Mouse (Mus musculus): ENCODE results near the gene Olfr930. TPM values are rescaled to one million over a fixed set of nuclear protein-coding genes. Genes with fewer than 3 reads are reported as not detected.

Gene Olfr930
- not detected in 2 replicates for polyA plus RNA-seq (2016; fragmentation: Nextera tagmentation; extraction: Ambion mirVana)

DNA sequence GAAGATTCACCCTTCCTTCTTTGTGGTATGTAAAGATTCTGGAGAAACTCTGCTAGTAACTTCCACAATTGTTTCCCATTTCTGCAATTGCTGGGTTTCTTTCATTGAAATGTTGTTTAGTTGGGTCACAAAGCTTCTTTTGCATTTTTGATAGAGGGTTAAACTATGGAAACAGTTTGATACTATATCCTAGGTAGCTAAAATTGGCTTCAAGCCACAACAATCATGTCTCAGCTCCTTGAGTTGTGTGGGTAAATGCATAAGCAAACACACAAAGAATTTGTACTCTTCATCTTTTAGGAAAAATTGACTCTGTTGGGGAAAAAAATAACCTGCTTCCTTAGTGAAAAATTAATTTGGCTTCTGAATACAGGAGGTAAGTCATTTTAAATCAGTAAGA is at the start of gene Olfr930:
Gene Olfr930, plus strand, starts transcription at position 301 of the 400 bp plus-strand sequence.
- no peaks in the 10 kb centered on the region for H3K4me1 ChIP-seq
- no peaks in the 10 kb centered on the region for H3K36me3 ChIP-seq
- no peak within 1 kb of the TSS for H3K4me2 ChIP-seq (replicated peaks)
- no peaks in the 10 kb centered on the region for H3K9me3 ChIP-seq (replicated peaks)
- H3K4me3 ChIP-seq, result no peak within 1 kb of the TSS
- no peak for ATAC-seq (ENCODE audit: low FRiP score)
- H3K27ac ChIP-seq, result no peak within 1 kb of the TSS
- no peak within 1 kb of the TSS for H3K9ac ChIP-seq
- H3K27me3 ChIP-seq, result no peaks in the 10 kb centered on the region

DNA sequence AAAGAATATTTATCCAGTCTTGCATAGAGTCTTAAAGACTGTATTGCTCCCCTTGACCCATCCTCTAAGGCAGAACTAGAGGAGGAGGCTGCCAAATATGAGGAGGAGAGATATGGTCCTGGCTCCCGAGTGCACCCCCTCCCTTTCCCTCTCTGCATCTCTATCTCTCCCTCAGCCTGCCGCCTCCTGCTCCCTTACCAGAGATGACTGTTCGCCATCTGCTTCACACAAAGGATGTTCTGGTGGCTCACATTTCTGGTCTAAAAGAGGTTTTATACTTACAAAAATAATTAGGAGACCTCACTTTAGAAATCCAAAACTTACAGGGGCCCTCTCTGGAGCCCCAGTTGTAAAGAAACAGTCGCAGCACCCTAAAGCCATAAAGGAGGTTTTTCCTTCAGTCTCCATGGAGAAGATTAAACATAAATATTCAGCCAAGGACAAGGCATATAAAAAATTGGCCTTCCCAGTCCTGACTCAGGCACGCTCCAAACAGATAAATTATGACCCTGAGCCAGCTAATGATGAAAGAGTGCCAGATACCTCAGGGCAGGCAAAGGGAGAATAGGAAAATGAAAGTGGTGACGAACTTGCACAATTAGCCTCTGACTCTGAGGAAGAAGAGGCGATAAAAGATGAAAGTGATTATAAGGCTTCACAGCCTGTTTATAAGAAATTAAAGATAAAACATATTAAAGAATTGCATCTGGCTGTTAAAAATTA is 24.0 kb downstream of the Olfr930 start:
- no peak for ATAC-seq (ENCODE audit: low FRiP score)
- WGBS, result 85% methylated on average over 7 of the region's 7 CpGs
- no peaks in the 10 kb centered on the region for H3K36me3 ChIP-seq
- no peak overlapping the region for H3K4me3 ChIP-seq
- H3K9me3 ChIP-seq (replicated peaks), result no peaks in the 10 kb centered on the region
- H3K27ac ChIP-seq, result no peak overlapping the region
- no peak overlapping the region for H3K4me2 ChIP-seq (replicated peaks)
- no peaks in the 10 kb centered on the region for H3K27me3 ChIP-seq
- H3K9ac ChIP-seq, result no peak overlapping the region
- H3K4me1 ChIP-seq, result no peaks in the 10 kb centered on the region

DNA sequence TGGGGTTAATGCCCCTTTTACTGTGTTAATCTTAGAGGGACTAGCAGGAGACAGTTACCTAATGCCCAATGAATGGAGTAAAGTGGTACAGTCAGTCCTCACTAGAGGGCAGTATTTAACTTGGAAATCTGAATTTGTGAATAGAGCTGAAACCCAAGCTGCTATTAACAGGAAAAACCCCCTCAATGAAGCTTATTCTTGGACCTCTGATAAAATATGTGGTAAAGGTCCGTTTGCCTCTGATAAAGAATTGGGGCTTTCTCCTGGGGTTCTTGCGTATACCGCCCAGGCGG is 24.5 kb downstream of the Olfr930 start:
- Histone ChIP-seq H3K27me3 (no peaks in the 10 kb centered on the region), H3K36me3 (no peaks in the 10 kb centered on the region), H3K27ac (no peak overlapping the region), H3K9ac (no peak overlapping the region), H3K4me2 (replicated peaks) (no peak overlapping the region), H3K4me1 (no peaks in the 10 kb centered on the region), H3K9me3 (replicated peaks) (no peaks in the 10 kb centered on the region), H3K4me3 (no peak overlapping the region)
- WGBS, result 85% methylated on average over 4 of the region's 4 CpGs
- ATAC-seq (ENCODE audit: low FRiP score), result no peak

DNA sequence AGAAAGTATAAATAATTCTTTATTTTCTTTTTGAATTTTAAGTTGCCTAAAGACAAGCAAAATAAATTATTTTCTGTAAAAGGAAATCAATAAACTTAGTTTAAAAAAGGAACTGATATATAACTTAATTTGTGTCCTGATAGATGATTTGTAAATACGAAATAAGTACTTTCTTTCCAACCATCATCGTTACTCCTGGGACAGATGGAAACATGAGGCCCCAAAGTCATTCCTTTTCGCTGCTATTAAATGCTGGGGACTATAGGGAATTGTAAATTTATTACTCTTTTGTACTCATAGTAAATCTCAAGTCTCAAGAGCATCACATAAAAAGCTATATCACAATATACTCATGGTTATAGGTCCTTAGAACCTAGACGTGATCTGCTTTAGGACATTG is 42.4 kb downstream of the Olfr930 start, which contains the start of gene Olfr933:
Gene Olfr933, plus strand, starts transcription at position 301 of the 400 bp plus-strand sequence.
- Histone ChIP-seq H3K27ac (no peak within 1 kb of the TSS), H3K9ac (no peak within 1 kb of the TSS), H3K4me1 (no peaks in the 10 kb centered on the region), H3K4me2 (replicated peaks) (no peak within 1 kb of the TSS), H3K9me3 (replicated peaks) (no peaks in the 10 kb centered on the region), H3K4me3 (no peak within 1 kb of the TSS), H3K27me3 (no peaks in the 10 kb centered on the region), H3K36me3 (no peaks in the 10 kb centered on the region)
- ATAC-seq (ENCODE audit: low FRiP score), result no peak
- WGBS, result 79% methylated on average over 4 of the region's 4 CpGs

Other genes starting within 250 kb of the Olfr930 start
- not detected in 2 replicates for gene Olfr919, start 226.1 kb upstream of the Olfr930 start, polyA plus RNA-seq (2016; fragmentation: Nextera tagmentation; extraction: Ambion mirVana)
- 11.6 and 14.3 TPM in 2 replicates for gene Vwa5a, start 211.5 kb upstream of the Olfr930 start, polyA plus RNA-seq (2016; fragmentation: Nextera tagmentation; extraction: Ambion mirVana)
- gene Olfr920, start 177.5 kb upstream of the Olfr930 start, polyA plus RNA-seq (2016; fragmentation: Nextera tagmentation; extraction: Ambion mirVana), result not detected in 2 replicates
- gene Olfr921, start 156.7 kb upstream of the Olfr930 start, polyA plus RNA-seq (2016; fragmentation: Nextera tagmentation; extraction: Ambion mirVana), result not detected in 2 replicates
- not detected in 2 replicates for gene Olfr922, start 115.2 kb upstream of the Olfr930 start, polyA plus RNA-seq (2016; fragmentation: Nextera tagmentation; extraction: Ambion mirVana)
- gene Olfr923, start 103.3 kb upstream of the Olfr930 start, polyA plus RNA-seq (2016; fragmentation: Nextera tagmentation; extraction: Ambion mirVana), result not detected in 2 replicates
- gene Olfr924, start 85.4 kb upstream of the Olfr930 start, polyA plus RNA-seq (2016; fragmentation: Nextera tagmentation; extraction: Ambion mirVana), result not detected in 2 replicates
- gene Olfr26, start 74.7 kb upstream of the Olfr930 start, polyA plus RNA-seq (2016; fragmentation: Nextera tagmentation; extraction: Ambion mirVana), result not detected in 2 replicates
- not detected in 2 replicates for gene Olfr926, start 52.7 kb upstream of the Olfr930 start, polyA plus RNA-seq (2016; fragmentation: Nextera tagmentation; extraction: Ambion mirVana)
- gene Olfr933, start 42.5 kb downstream of the Olfr930 start, polyA plus RNA-seq (2016; fragmentation: Nextera tagmentation; extraction: Ambion mirVana), result not detected in 2 replicates
- gene Olfr934, start 58.5 kb downstream of the Olfr930 start, polyA plus RNA-seq (2016; fragmentation: Nextera tagmentation; extraction: Ambion mirVana), result not detected in 2 replicates
- not detected in 2 replicates for gene Olfr935, start 69.9 kb downstream of the Olfr930 start, polyA plus RNA-seq (2016; fragmentation: Nextera tagmentation; extraction: Ambion mirVana)
- not detected in 2 replicates for gene Olfr146, start 93.6 kb downstream of the Olfr930 start, polyA plus RNA-seq (2016; fragmentation: Nextera tagmentation; extraction: Ambion mirVana)
- not detected in 2 replicates for gene Olfr937, start 135.1 kb downstream of the Olfr930 start, polyA plus RNA-seq (2016; fragmentation: Nextera tagmentation; extraction: Ambion mirVana)
- not detected in 2 replicates for gene Olfr938, start 149.1 kb downstream of the Olfr930 start, polyA plus RNA-seq (2016; fragmentation: Nextera tagmentation; extraction: Ambion mirVana)
- not detected in 2 replicates for gene Olfr27, start 198.3 kb downstream of the Olfr930 start, polyA plus RNA-seq (2016; fragmentation: Nextera tagmentation; extraction: Ambion mirVana)
- not detected in 2 replicates for gene Olfr943, start 236.5 kb downstream of the Olfr930 start, polyA plus RNA-seq (2016; fragmentation: Nextera tagmentation; extraction: Ambion mirVana)

All from hindbrain, embryonic 12.5 days (tissue).